Mouse (Mus musculus) limb, embryonic 13.5 days (tissue): ENCODE results near the gene Lrrn4. TPM values are rescaled to one million over a fixed set of nuclear protein-coding genes. Genes with fewer than 3 reads are reported as not detected.
A peak's percentile ranks its signal among the peaks of the same experiment; 100 is the strongest.

Source experiments
- ATAC-seq: fragments of 200-750 bp; cut with Nextera tagmentation; 2 replicates; pipeline ENCODE4 v1.8.0; 2017; ENCODE audit warnings: low read depth, moderate number of reproducible peaks, moderate TSS enrichment; ENCODE audit not compliant: low FRiP score
- H3K27ac ChIP-seq: fragments of 300-500 bp; sonication (generic); 2 replicates; pipeline ENCODE4 v1.5.1; 2015; ENCODE audit warnings: inconsistent platforms, mild to moderate bottlenecking, moderate library complexity
- H3K27me3 ChIP-seq: fragments of 300-500 bp; sonication (generic); 2 replicates; pipeline ENCODE4 v1.6.1; 2015; ENCODE audit warnings: mild to moderate bottlenecking, inconsistent platforms
- H3K36me3 ChIP-seq: fragments of 300-500 bp; sonication (generic); 2 replicates; pipeline ENCODE4 v1.6.1; 2015; ENCODE audit warnings: inconsistent platforms, mild to moderate bottlenecking, moderate library complexity
- H3K4me1 ChIP-seq: fragments of 300-500 bp; sonication (generic); 2 replicates; pipeline ENCODE4 v1.6.1; 2015; ENCODE audit warnings: inconsistent platforms
- H3K4me2 ChIP-seq: fragments of 300-500 bp; sonication (generic); replicated peaks from 2 replicates; pipeline ENCODE4 v1.6.1; 2015; ENCODE audit warnings: inconsistent platforms, mild to moderate bottlenecking, moderate library complexity
- H3K4me3 ChIP-seq: fragments of 300-500 bp; sonication (generic); 2 replicates; pipeline ENCODE4 v1.5.1; 2015; ENCODE audit warnings: moderate library complexity, mild to moderate bottlenecking, inconsistent platforms
- H3K9ac ChIP-seq: fragments of 300-500 bp; sonication (generic); 2 replicates; pipeline ENCODE4 v1.6.1; 2015; ENCODE audit warnings: mild to moderate bottlenecking, inconsistent platforms
- H3K9me3 ChIP-seq: fragments of 300-500 bp; sonication (generic); 2 replicates; pipeline ENCODE4 v1.6.1; 2016; ENCODE audit warnings: inconsistent platforms
- WGBS: fragments of 180-500 bp; shearing (Covaris S2); methylation state at CpG from one replicate; pipeline ENCODE4 v1.1.7; 2015; 5-methylcytosine and 5-hydroxymethylcytosine counted together
- polyA plus RNA-seq: library from polyadenylated mRNA; unstranded; fragments of >200 nt; fragmentation: Nextera tagmentation; extraction: Ambion mirVana; gene quantifications from 2 replicates; pipeline ENCODE4 v1.2.1, GENCODE M21; 2015

Gene Lrrn4
- polyA plus RNA-seq, 1 experiment from 2014 or later: 0.34 TPM

- H3K4me1 ChIP-seq: no peaks in the 10 kb centered on the region
- WGBS: 79% methylated on average over 5 of the region's 5 CpGs
- H3K27me3 ChIP-seq: no peaks in the 10 kb centered on the region
- no peak overlapping the region for H3K9ac ChIP-seq
- H3K36me3 ChIP-seq: peaks cover 33% of the 10 kb centered on the region
- no peak overlapping the region for H3K4me2 ChIP-seq
- no peaks in the 10 kb centered on the region for H3K9me3 ChIP-seq
- no peak overlapping the region for H3K27ac ChIP-seq
- H3K4me3 ChIP-seq: no peak overlapping the region
- no peak for ATAC-seq
Measured at GRCm38 (mm10) chr2:132867521-132867920, 13.2 kb downstream of the Lrrn4 start.

- H3K36me3 ChIP-seq: peaks cover 37% of the 10 kb centered on the region
Measured at GRCm38 (mm10) chr2:132863325-132863724, 17.4 kb downstream of the Lrrn4 start.

GRCm38 (mm10) chr2:132861456-132861855 lies 19.2 kb downstream of the Lrrn4 start:
- Histone ChIP-seq H3K4me2 (no peak overlapping the region), H3K36me3 (peaks cover 25% of the 10 kb centered on the region), H3K4me1 (no peaks in the 10 kb centered on the region), H3K27ac (no peak overlapping the region), H3K27me3 (no peaks in the 10 kb centered on the region), H3K9me3 (no peaks in the 10 kb centered on the region), H3K9ac (no peak overlapping the region), H3K4me3 (no peak overlapping the region)
- no peak for ATAC-seq
- 85% methylated on average over 2 of the region's 2 CpGs for WGBS

More at GRCm38 (mm10) chr2:132863325-132863724, 17.4 kb downstream of the Lrrn4 start:
- 96% methylated on average over 2 of the region's 2 CpGs for WGBS
- ATAC-seq: no peak
- Histone ChIP-seq H3K4me2 (no peak overlapping the region), H3K9ac (no peak overlapping the region), H3K9me3 (no peaks in the 10 kb centered on the region), H3K27me3 (no peaks in the 10 kb centered on the region), H3K27ac (no peak overlapping the region), H3K4me1 (no peaks in the 10 kb centered on the region), H3K4me3 (no peak overlapping the region)

- no peak overlapping the region for H3K4me3 ChIP-seq
- H3K4me2 ChIP-seq: no peak overlapping the region
- ATAC-seq: no peak
- no peaks in the 10 kb centered on the region for H3K4me1 ChIP-seq
- H3K27me3 ChIP-seq: no peaks in the 10 kb centered on the region
- H3K9me3 ChIP-seq: no peaks in the 10 kb centered on the region
- H3K36me3 ChIP-seq: peaks cover 20% of the 10 kb centered on the region
- H3K9ac ChIP-seq: no peak overlapping the region
- H3K27ac ChIP-seq: no peak overlapping the region
Measured at GRCm38 (mm10) chr2:132860435-132860834, 20.3 kb downstream of the Lrrn4 start.

DNA sequence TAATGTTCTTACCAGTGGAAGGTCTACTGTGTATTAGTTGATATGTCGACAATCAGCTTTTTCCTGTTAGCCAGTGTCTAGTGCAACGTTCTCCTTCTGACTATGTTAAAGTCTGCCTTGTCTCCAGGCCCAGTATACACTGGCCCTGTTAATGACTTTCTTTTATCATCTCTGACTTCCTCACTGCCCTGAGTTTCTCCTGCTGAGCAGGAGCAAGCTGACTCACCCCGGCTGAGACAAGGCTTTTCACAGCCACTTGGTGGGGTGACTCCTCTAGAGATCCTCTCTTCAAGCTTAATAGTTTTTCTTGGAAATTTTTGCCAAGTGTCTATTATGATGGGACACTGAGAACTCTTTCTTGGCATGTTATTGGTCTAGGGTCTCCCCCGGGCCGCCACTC lies 24.4 kb downstream of the Lrrn4 start:
- H3K36me3 ChIP-seq: peaks cover 30% of the 10 kb centered on the region
- no peak for ATAC-seq
- no peak overlapping the region for H3K4me2 ChIP-seq
- WGBS: 86% methylated on average over 5 of the region's 5 CpGs
- no peaks in the 10 kb centered on the region for H3K4me1 ChIP-seq
- no peak overlapping the region for H3K27ac ChIP-seq
- no peak overlapping the region for H3K4me3 ChIP-seq
- H3K27me3 ChIP-seq: no peaks in the 10 kb centered on the region
- H3K9me3 ChIP-seq: no peaks in the 10 kb centered on the region
- no peak overlapping the region for H3K9ac ChIP-seq

DNA sequence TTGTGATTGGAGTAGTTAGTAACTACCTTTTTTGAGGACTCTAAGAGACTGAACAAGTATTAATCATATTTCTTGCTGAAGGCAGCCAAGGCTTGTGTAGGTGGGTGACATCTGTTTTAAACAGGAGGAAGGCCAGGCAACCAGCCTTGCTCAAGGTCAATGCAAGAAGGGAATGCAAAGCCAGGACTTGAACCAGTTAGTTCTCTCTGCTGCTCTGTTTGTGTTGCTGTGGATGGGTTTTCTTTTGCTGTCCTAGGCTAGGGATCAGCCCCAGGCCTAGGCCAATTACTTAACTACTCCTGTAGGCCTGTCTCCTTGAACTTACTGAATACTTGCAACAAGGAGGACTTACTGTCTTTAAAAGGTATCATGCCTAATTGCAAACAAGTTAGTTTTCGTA lies 27.6 kb downstream of the Lrrn4 start:
- no peak for ATAC-seq
- Histone ChIP-seq H3K9ac (no peak overlapping the region), H3K27me3 (no peaks in the 10 kb centered on the region), H3K27ac (no peak overlapping the region), H3K36me3 (peaks cover 42% of the 10 kb centered on the region), H3K4me2 (no peak overlapping the region), H3K4me1 (peaks cover 4% of the 10 kb centered on the region), H3K4me3 (no peak overlapping the region), H3K9me3 (no peaks in the 10 kb centered on the region)
- 87% methylated on average over 1 of the region's 1 CpGs for WGBS

DNA sequence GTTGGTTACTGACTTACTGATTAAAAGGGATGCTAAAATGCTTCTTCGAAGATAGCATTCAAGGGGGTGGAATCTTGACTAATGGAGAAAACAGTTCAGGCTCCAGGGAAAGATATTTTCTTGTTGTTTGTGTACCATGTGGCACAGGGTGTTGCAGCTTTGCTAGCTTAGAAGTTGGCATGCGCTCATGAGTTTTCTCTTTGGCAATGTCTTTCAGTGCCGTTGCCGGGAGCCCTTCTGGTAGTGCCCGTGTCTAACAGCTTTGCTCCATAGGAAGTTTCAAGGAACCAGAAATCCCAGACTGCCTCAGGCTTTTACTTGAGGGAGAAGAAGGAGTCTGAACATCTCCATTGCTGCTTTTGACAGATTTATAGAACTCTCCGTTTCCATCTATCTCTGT lies 31.6 kb downstream of the Lrrn4 start:
- ATAC-seq: no peak

GRCm38 (mm10) chr2:132848361-132848760 lies 32.3 kb downstream of the Lrrn4 start:
- Histone ChIP-seq H3K27ac (no peak overlapping the region), H3K27me3 (no peaks in the 10 kb centered on the region), H3K9me3 (no peaks in the 10 kb centered on the region), H3K36me3 (peaks cover 37% of the 10 kb centered on the region), H3K9ac (no peak overlapping the region; the same call in 1 of the 2 replicates), H3K4me3 (peak overlapping the region; percentile 96), H3K4me2 (peak overlapping the region; percentile 78), H3K4me1 (peaks cover 15% of the 10 kb centered on the region)
- no peak for ATAC-seq
- WGBS: 88% methylated on average over 4 of the region's 4 CpGs

More for the DNA sequence above, 31.6 kb downstream of the Lrrn4 start:
- no peaks in the 10 kb centered on the region for H3K9me3 ChIP-seq
- peaks cover 42% of the 10 kb centered on the region for H3K36me3 ChIP-seq
- 92% methylated on average over 6 of the region's 6 CpGs for WGBS
- no peak overlapping the region for H3K9ac ChIP-seq
- H3K27ac ChIP-seq: no peak overlapping the region
- H3K4me3 ChIP-seq: no peak overlapping the region
- no peak overlapping the region for H3K4me2 ChIP-seq
- H3K4me1 ChIP-seq: peaks cover 15% of the 10 kb centered on the region
- no peaks in the 10 kb centered on the region for H3K27me3 ChIP-seq

DNA sequence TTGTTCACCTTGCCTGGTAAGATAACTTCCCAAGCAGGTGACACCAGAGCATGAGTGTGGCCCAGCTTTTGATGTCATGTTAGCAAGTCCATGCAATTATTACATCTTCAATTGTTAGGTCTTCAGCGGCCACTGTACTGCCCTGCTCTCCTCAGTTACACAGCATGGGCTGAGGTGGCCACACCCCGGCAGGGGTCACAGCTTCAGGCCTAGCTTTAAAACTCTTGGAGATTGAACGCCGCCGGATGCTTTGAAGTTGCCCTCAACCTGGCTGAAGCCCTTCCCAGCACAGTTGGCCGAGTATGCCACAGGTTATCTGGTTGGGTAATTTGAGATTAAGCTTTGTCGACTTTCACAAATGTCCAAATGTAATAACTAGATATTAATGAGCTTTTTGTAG lies 33.1 kb downstream of the Lrrn4 start:
- Histone ChIP-seq H3K4me2 (peak overlapping the region; percentile 78), H3K27me3 (no peaks in the 10 kb centered on the region), H3K4me3 (peak overlapping the region; percentile 96), H3K27ac (no peak overlapping the region), H3K9me3 (no peaks in the 10 kb centered on the region), H3K36me3 (peaks cover 29% of the 10 kb centered on the region), H3K9ac (peak overlapping the region; percentile 94), H3K4me1 (peaks cover 15% of the 10 kb centered on the region)
- no peak for ATAC-seq
- 21% methylated on average over 7 of the region's 7 CpGs for WGBS

DNA sequence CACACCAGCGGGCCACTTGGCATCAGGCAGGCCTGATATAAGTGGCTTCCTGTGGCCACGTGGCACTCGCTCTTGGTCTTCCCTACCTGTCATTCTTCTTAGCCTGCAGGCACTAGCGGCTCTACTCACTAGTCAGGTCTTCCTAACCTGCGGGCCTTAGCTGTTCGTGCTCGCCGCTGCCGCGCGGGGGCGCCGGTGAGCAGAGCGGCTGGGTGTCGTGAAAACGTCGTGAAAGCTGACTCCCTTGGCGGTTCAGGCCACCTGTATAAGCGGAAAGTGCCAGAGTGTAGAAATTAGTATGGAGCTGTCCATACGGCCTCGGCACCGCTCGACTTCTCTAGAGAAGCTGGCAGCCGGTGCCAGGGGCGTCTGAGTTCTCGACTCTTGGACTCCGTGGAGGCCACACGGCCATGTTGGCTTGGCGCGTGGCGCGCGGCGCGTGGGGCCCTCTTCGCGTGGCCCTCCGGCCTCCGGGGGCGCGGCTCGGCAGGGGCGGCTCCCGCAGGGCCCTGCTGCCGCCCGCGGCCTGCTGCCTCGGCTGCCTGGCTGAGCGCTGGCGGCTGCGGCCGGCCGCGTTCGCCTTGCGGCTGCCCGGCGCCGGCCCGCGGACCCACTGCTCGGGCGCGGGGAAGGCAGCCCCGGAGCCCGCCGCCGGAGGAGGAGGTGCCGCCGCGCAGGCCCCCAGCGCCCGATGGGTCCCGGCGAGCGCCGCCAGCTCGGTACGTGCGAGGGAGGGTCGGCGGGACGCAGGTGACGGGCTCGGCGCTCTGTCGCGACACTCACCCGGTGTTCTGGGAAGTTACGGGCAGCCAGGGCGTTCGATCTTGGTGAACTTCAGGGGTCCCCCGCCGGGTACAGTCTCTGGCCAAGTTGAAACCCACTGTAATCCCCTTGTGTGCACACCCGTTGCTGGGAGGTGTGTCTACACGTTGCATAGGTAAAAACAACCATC lies 34.0 kb downstream of the Lrrn4 start, which contains the start of gene Crls1:
Crls1 (plus strand) TSS at position 260 of the 952 bp plus-strand sequence.
- Histone ChIP-seq H3K27ac (peak within 1 kb of the TSS; percentile 76), H3K4me3 (peak within 1 kb of the TSS; percentile 96), H3K36me3 (peaks cover 22% of the 10 kb centered on the region), H3K9me3 (no peaks in the 10 kb centered on the region), H3K9ac (peak within 1 kb of the TSS; percentile 94), H3K4me2 (peak within 1 kb of the TSS; percentile 78), H3K4me1 (peaks cover 15% of the 10 kb centered on the region), H3K27me3 (no peaks in the 10 kb centered on the region)
- under 1% methylated on average over 96 of the region's 96 CpGs for WGBS
- ATAC-seq: peak; percentile 92

DNA sequence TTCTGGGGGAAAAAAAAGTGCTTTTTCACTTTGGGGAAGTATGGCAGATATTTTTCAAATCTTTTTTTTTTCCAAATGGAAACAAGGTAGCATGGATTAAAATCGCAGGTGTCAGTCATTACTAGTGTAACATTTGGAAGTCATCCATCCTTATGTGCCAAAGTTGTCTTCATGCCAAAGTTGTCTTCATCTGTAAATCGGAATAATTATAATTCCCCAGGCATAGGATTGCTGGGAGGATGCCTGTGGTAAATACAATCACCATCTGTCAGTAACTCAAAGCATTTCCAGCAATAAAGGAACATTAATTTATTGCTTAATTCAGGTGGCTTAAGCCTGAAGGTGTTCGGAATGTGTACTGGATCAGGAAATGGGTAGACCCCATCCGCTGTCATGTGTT lies 39.6 kb downstream of the Lrrn4 start:
- no peak overlapping the region for H3K4me2 ChIP-seq
- H3K27me3 ChIP-seq: no peaks in the 10 kb centered on the region
- no peak overlapping the region for H3K4me3 ChIP-seq
- H3K9ac ChIP-seq: no peak overlapping the region
- H3K27ac ChIP-seq: no peak overlapping the region
- whole genome bisulfite sequencing: 89% methylated on average over 4 of the region's 4 CpGs
- no peaks in the 10 kb centered on the region for H3K9me3 ChIP-seq
- no peak for ATAC-seq
- peaks cover 22% of the 10 kb centered on the region for H3K36me3 ChIP-seq
- no peaks in the 10 kb centered on the region for H3K4me1 ChIP-seq
